ENCODE assay signal across 11 mouse cellular contexts in genomic region chr11:67920226-67920960, GRCm38 (mm10). TPM values are rescaled to one million over a fixed set of nuclear protein-coding genes. Genes with fewer than 3 reads are reported as not detected.
DNase-seq lines count a peak whose midpoint lies in the region; ATAC-seq and TF ChIP-seq lines count a peak whose summit lies in the region.
"Had no signal": no experiment of that assay in that cellular context is flagged by ENCODE, and none has a peak within 500 bp of the region (broad histone marks: within the 10 kb centered on the region; RNA-seq: fewer than 3 reads in every experiment).

No protein-coding gene starts in this region.

- H3K4me3 ChIP-seq in hindbrain, postnatal 0 days (ENCODE audit: low read length): no peak overlapping the region
- H3K4me3 ChIP-seq in hindbrain, embryonic 14.5 days (replicated peaks; ENCODE audit: low read length): no peak overlapping the region
- peak overlapping the region; percentile 74 for H3K4me3 ChIP-seq in intestine, embryonic 15.5 days (replicated peaks)

- H3K36me3 ChIP-seq in hindbrain, postnatal 0 days (ENCODE audit: insufficient read depth, low read length): no peaks in the 10 kb centered on the region
- H3K36me3 ChIP-seq in hindbrain, embryonic 14.5 days (replicated peaks; ENCODE audit: control insufficient read depth, insufficient read depth): no peaks in the 10 kb centered on the region
- no peaks in the 10 kb centered on the region for H3K36me3 ChIP-seq in intestine, embryonic 15.5 days
- H3K36me3 ChIP-seq: midbrain, embryonic 12.5 days had no signal

- peak; percentile 58 for DNase-seq in adrenal gland, adult 2 months
- DNase-seq in adrenal gland, adult 18-20 months (ENCODE audit: low spot score in 2 of 2): no peak
- DNase-seq in hindbrain, postnatal 0 days (ENCODE audit: low spot score): no peak
- DNase-seq in hindbrain, embryonic 14.5 days (ENCODE audit: low spot score): no peak
- peak; percentile 58 for DNase-seq in 3T3-L1 (ENCODE audit: low read depth, low spot score)
- no peak for DNase-seq in thymus, postnatal 14 days
- no peak for DNase-seq in retina, postnatal 1 day
- DNase-seq: cerebellum, postnatal 25 days; kidney, adult 11 months had no signal

- TF ChIP-seq CTCF in hindbrain, postnatal 0 days (IDR thresholded peaks at IDR 0.05; ENCODE audit: low read depth): no peak

- no peak overlapping the region for H3K27ac ChIP-seq in hindbrain, postnatal 0 days
- H3K27ac ChIP-seq in hindbrain, embryonic 14.5 days: no peak overlapping the region
- H3K27ac ChIP-seq in intestine, embryonic 15.5 days: no peak overlapping the region
- H3K27ac ChIP-seq: midbrain, embryonic 12.5 days had no signal

- 0 out of 2 replicates have a peak overlapping the region, but pooled peaks have one; percentile 98 for H3K4me2 ChIP-seq in hindbrain, postnatal 0 days (ENCODE audit: low read depth, low read length)
- H3K4me2 ChIP-seq in hindbrain, embryonic 14.5 days (replicated peaks): no peak overlapping the region
- peak overlapping the region; percentile 99 for H3K4me2 ChIP-seq in intestine, embryonic 15.5 days (replicated peaks)

- no peaks in the 10 kb centered on the region for H3K9me3 ChIP-seq in hindbrain, postnatal 0 days (ENCODE audit: low read length)
- H3K9me3 ChIP-seq in hindbrain, embryonic 14.5 days (ENCODE audit: control insufficient read depth, low read length): no peaks in the 10 kb centered on the region
- no peaks in the 10 kb centered on the region for H3K9me3 ChIP-seq in intestine, embryonic 15.5 days
- H3K9me3 ChIP-seq: midbrain, embryonic 12.5 days had no signal

- 51% methylated on average over 9 of the region's 9 CpGs for WGBS in hindbrain, postnatal 0 days
- WGBS in hindbrain, embryonic 14.5 days: 54% methylated on average over 9 of the region's 9 CpGs
- 38% methylated on average over 9 of the region's 9 CpGs for WGBS in intestine, embryonic 15.5 days

- H3K27me3 ChIP-seq in hindbrain, postnatal 0 days (ENCODE audit: insufficient read depth, low read length): peaks cover 8% of the 10 kb centered on the region; the same call in 1 of the 2 replicates
- peaks cover 23% of the 10 kb centered on the region for H3K27me3 ChIP-seq in hindbrain, embryonic 14.5 days (ENCODE audit: control insufficient read depth, insufficient read depth, low read length)
- H3K27me3 ChIP-seq in intestine, embryonic 15.5 days (replicated peaks): peaks cover 2% of the 10 kb centered on the region; the same call in 1 of the 2 replicates

- no peak overlapping the region for H3K9ac ChIP-seq in hindbrain, postnatal 0 days (replicated peaks; ENCODE audit: low read length)
- H3K9ac ChIP-seq in hindbrain, embryonic 14.5 days: no peak overlapping the region
- H3K9ac ChIP-seq in intestine, embryonic 15.5 days: no peak overlapping the region

- no peaks in the 10 kb centered on the region for H3K4me1 ChIP-seq in hindbrain, postnatal 0 days (ENCODE audit: insufficient read depth, low read length)
- H3K4me1 ChIP-seq in hindbrain, embryonic 14.5 days (replicated peaks; ENCODE audit: control insufficient read depth, insufficient read depth, low read length): 0 out of 2 replicates have a peak, but pooled peaks cover 9% of the 10 kb centered on the region
- H3K4me1 ChIP-seq in intestine, embryonic 15.5 days (replicated peaks): no peaks in the 10 kb centered on the region

- ATAC-seq in hindbrain, postnatal 0 days: no peak
- ATAC-seq in hindbrain, embryonic 14.5 days (ENCODE audit: low FRiP score): no peak
- no peak for ATAC-seq in intestine, embryonic 15.5 days

RNA-seq across cellular contexts. Expression of gene Usp43, which starts 1.6 kb away (rescaled TPM):
- 1 to 10 TPM; 1.0 to 1.1 TPM for total RNA-seq in adrenal gland, adult 2 months (2021)
- 1.5 and 1.7 TPM in 2 replicates for polyA plus RNA-seq in adrenal gland, adult 2 months (2012; rRNA removed)
- 1 to 10 TPM in 1 of 2 experiments, under 1 TPM in 1; 0.56 to 1.2 TPM for total RNA-seq in adrenal gland, adult 18-20 months (2021)
- total RNA-seq in hindbrain, postnatal 0 days (2014; rRNA removed): 0.94 and 1.6 TPM in 2 replicates
- polyA plus RNA-seq in hindbrain, postnatal 0 days (2015; fragmentation: Nextera tagmentation; extraction: Ambion mirVana): 0.37 and 0.68 TPM in 2 replicates
- polyA plus RNA-seq in hindbrain, embryonic 14.5 days (2014; fragmentation: Nextera tagmentation; extraction: Ambion mirVana): 0.56 and 1.1 TPM in 2 replicates
- polyA plus RNA-seq in intestine, embryonic 15.5 days (2015; fragmentation: Nextera tagmentation; extraction: Ambion mirVana): 5.2 and 5.4 TPM in 2 replicates

RNA-seq across cellular contexts. Expression of gene Cfap52, which starts 45.1 kb away (rescaled TPM):
- not detected for total RNA-seq in adrenal gland, adult 2 months (2021)
- polyA plus RNA-seq in adrenal gland, adult 2 months (2012; rRNA removed): not detected in 2 replicates
- not detected for total RNA-seq in adrenal gland, adult 18-20 months (2021)
- 1.6 and 3.3 TPM in 2 replicates for total RNA-seq in hindbrain, postnatal 0 days (2014; rRNA removed)
- 4.6 and 5.5 TPM in 2 replicates for polyA plus RNA-seq in hindbrain, postnatal 0 days (2015; fragmentation: Nextera tagmentation; extraction: Ambion mirVana)
- polyA plus RNA-seq in hindbrain, embryonic 14.5 days (2014; fragmentation: Nextera tagmentation; extraction: Ambion mirVana): 5.1 and 8.8 TPM in 2 replicates
- polyA plus RNA-seq in intestine, embryonic 15.5 days (2015; fragmentation: Nextera tagmentation; extraction: Ambion mirVana): 1.1 and 1.3 TPM in 2 replicates

RNA-seq across cellular contexts. Expression of gene Stx8, which starts 45.6 kb away (rescaled TPM):
- total RNA-seq in adrenal gland, adult 2 months (2021): 10 to 100 TPM; 28.5 to 36.1 TPM
- polyA plus RNA-seq in adrenal gland, adult 2 months (2012; rRNA removed): 1.1 and 2.2 TPM in 2 replicates
- 10 to 100 TPM; 30.5 to 35.4 TPM for total RNA-seq in adrenal gland, adult 18-20 months (2021)
- 9.2 and 10.8 TPM in 2 replicates for total RNA-seq in hindbrain, postnatal 0 days (2014; rRNA removed)
- polyA plus RNA-seq in hindbrain, postnatal 0 days (2015; fragmentation: Nextera tagmentation; extraction: Ambion mirVana): 62.5 and 65.8 TPM in 2 replicates
- 61.5 and 67.1 TPM in 2 replicates for polyA plus RNA-seq in hindbrain, embryonic 14.5 days (2014; fragmentation: Nextera tagmentation; extraction: Ambion mirVana)
- 51.8 and 59.7 TPM in 2 replicates for polyA plus RNA-seq in intestine, embryonic 15.5 days (2015; fragmentation: Nextera tagmentation; extraction: Ambion mirVana)

Comparison
In these comparisons a context has a peak if more than half of its experiments do, and no peak if none do; other contexts are left out.
1. DNase-seq: peak in adrenal gland, adult 2 months (single experiment) and 3T3-L1 (single experiment); none in adrenal gland, adult 18-20 months (0 of 2), hindbrain, postnatal 0 days (single experiment), hindbrain, embryonic 14.5 days (single experiment), thymus, postnatal 14 days (single experiment) and retina, postnatal 1 day (single experiment).
2. RNA of gene Stx8, which starts 45.6 kb away (polyA plus RNA-seq): 61.5 to 67.1 TPM in hindbrain, embryonic 14.5 days, 62.5 to 65.8 TPM in hindbrain, postnatal 0 days and 51.8 to 59.7 TPM in intestine, embryonic 15.5 days; 1.1 to 2.2 TPM in adrenal gland, adult 2 months; every median in the first group is over 10 times any median in the second.